Mouse (Mus musculus): Measurements from ENCODE around the gene Gm21976.

The Gm21976 gene

DNA sequence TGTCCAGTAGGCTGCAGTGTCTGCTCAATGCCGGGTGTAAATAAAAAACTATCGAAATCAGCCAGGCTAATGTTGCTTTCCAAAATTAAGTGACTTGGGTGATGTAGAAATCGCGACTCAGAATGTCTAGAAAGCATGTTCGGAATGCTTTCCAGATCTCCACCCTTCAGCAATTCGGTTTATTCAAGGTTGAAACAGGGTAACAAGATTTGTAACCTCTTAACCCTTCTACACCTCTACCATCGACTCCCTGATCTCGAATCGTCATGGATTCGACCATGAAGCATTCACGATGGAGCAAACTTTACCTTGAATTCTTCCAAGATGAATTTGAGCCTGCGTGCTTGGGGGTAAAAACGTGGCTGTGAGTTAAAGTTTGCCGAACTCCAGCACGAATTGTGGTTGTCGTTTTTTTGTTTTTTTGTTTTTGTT is 37.6 kb downstream of the Gm21976 start:
- Histone ChIP-seq H3K9me3 (ENCODE audit: low read length) (no peaks in the 10 kb centered on the region), H3K4me1 (replicated peaks; ENCODE audit: low read depth, low read length) (peaks cover 42% of the 10 kb centered on the region), H3K27me3 (ENCODE audit: insufficient read depth, low read length) (no peaks in the 10 kb centered on the region), H3K36me3 (ENCODE audit: insufficient read depth, low read length) (peaks cover 31% of the 10 kb centered on the region), H3K4me3 (replicated peaks; ENCODE audit: low read length) (peak overlapping the region; percentile 92)
- TF ChIP-seq POU5F1 (IDR thresholded peaks at IDR 0.05; ENCODE audit: borderline replicate concordance, low read length) (no peak), NANOG (IDR thresholded peaks at IDR 0.05; ENCODE audit: borderline replicate concordance, low read length) (no peak), CTCF (conservative IDR thresholded peaks at IDR 0.05; ENCODE audit: low read length) (no peak)

GRCm38 (mm10) chr13:98317911-98318310 is 38.2 kb downstream of the Gm21976 start:
- H3K9me3 ChIP-seq (ENCODE audit: low read length): no peaks in the 10 kb centered on the region
- H3K36me3 ChIP-seq (ENCODE audit: insufficient read depth, low read length): peaks cover 24% of the 10 kb centered on the region
- no peaks in the 10 kb centered on the region for H3K27me3 ChIP-seq (ENCODE audit: insufficient read depth, low read length)
- peak overlapping the region; percentile 92; the same call in 1 of the 2 replicates for H3K4me3 ChIP-seq (replicated peaks; ENCODE audit: low read length)
- H3K4me1 ChIP-seq (replicated peaks; ENCODE audit: low read depth, low read length): peaks cover 35% of the 10 kb centered on the region
- TF ChIP-seq POU5F1 (IDR thresholded peaks at IDR 0.05; ENCODE audit: borderline replicate concordance, low read length): no peak
- TF ChIP-seq NANOG (IDR thresholded peaks at IDR 0.05; ENCODE audit: borderline replicate concordance, low read length): no peak
- no peak for TF ChIP-seq CTCF (conservative IDR thresholded peaks at IDR 0.05; ENCODE audit: low read length)

- no peak overlapping the region for H3K4me3 ChIP-seq (replicated peaks; ENCODE audit: low read length)
- H3K27me3 ChIP-seq (ENCODE audit: insufficient read depth, low read length): no peaks in the 10 kb centered on the region
- no peaks in the 10 kb centered on the region for H3K4me1 ChIP-seq (replicated peaks; ENCODE audit: low read depth, low read length)
- no peak for TF ChIP-seq CTCF (conservative IDR thresholded peaks at IDR 0.05; ENCODE audit: low read length)
- H3K36me3 ChIP-seq (ENCODE audit: insufficient read depth, low read length): 0 out of 2 replicates have a peak, but pooled peaks cover 2% of the 10 kb centered on the region
- H3K9me3 ChIP-seq (ENCODE audit: low read length): peaks cover 29% of the 10 kb centered on the region
Measured at GRCm38 (mm10) chr13:98325034-98325433, 45.3 kb downstream of the Gm21976 start.

DNA sequence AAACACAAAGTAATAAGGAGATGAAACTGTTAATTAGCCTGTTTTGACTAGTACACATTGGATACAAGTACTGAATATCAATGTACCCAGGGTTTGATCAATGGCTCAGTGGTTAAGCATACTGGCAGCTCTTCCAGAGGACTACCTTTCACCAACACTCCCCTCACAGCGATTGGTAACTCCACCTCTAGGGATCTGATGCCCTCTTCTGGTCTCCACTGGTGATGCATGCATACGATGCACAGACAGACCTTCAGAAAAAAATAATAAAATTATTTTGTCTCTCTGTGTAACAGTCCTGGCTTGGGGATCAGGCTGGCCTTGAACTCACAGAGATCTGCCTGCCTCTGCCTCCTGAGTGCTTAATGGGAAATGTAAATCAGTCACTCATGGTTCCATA is 52.4 kb downstream of the Gm21976 start:
- TF ChIP-seq POU5F1 (IDR thresholded peaks at IDR 0.05; ENCODE audit: borderline replicate concordance, low read length): no peak
- no peak for TF ChIP-seq NANOG (IDR thresholded peaks at IDR 0.05; ENCODE audit: borderline replicate concordance, low read length)
- TF ChIP-seq CTCF (conservative IDR thresholded peaks at IDR 0.05; ENCODE audit: low read length): no peak
- H3K27me3 ChIP-seq (ENCODE audit: insufficient read depth, low read length): no peaks in the 10 kb centered on the region
- peaks cover 40% of the 10 kb centered on the region for H3K9me3 ChIP-seq (ENCODE audit: low read length)
- H3K36me3 ChIP-seq (ENCODE audit: insufficient read depth, low read length): no peaks in the 10 kb centered on the region
- no peak overlapping the region for H3K4me3 ChIP-seq (replicated peaks; ENCODE audit: low read length)
- H3K4me1 ChIP-seq (replicated peaks; ENCODE audit: low read depth, low read length): no peaks in the 10 kb centered on the region

DNA sequence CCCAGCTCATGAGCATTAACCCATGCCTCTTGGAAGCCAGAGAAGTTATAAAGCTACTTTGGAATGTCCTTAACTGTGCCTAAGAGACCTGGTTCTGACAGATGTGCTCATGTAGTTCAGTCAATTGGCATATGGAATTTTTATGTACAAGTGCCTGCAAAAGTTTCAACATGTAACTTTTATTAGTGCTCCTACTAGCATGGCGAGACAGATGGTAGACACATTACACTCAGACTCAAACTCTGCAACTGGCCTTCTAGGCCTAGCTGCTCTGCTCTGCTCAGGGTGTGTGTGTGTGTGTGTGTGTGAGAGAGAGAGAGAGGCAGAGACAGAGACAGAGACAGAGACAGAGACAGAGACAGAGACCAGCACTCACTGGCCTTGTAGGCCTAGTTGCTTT is 56.5 kb downstream of the Gm21976 start:
- TF ChIP-seq POU5F1 (IDR thresholded peaks at IDR 0.05; ENCODE audit: borderline replicate concordance, low read length) (no peak), NANOG (IDR thresholded peaks at IDR 0.05; ENCODE audit: borderline replicate concordance, low read length) (no peak), CTCF (conservative IDR thresholded peaks at IDR 0.05; ENCODE audit: low read length) (no peak)
- Histone ChIP-seq H3K9me3 (ENCODE audit: low read length) (peaks cover 29% of the 10 kb centered on the region), H3K4me1 (replicated peaks; ENCODE audit: low read depth, low read length) (no peaks in the 10 kb centered on the region), H3K4me3 (replicated peaks; ENCODE audit: low read length) (no peak overlapping the region), H3K36me3 (ENCODE audit: insufficient read depth, low read length) (no peaks in the 10 kb centered on the region), H3K27me3 (ENCODE audit: insufficient read depth, low read length) (no peaks in the 10 kb centered on the region; the same call in 1 of the 2 replicates)

DNA sequence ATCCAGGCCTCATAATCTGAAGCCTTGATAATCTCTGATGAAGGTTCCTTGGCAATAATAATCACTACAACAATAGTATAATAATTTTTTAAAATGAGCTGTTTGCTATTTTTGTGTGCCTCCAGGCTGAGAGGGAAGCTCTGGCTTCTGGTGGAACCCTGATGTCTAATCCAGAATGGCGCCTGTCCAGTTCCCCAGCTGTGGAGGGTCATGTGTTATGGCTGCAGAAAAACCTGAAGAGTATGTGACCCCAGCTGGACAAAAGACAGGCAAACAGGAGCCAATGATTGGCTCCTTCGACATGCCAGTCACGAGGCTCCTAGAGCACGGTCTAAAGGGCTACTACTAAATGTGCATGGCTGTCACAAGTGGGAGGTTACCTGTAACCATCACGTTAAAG is 60.8 kb downstream of the Gm21976 start:
- Histone ChIP-seq H3K9me3 (ENCODE audit: low read length) (peaks cover 6% of the 10 kb centered on the region; the same call in 1 of the 2 replicates), H3K4me1 (replicated peaks; ENCODE audit: low read depth, low read length) (no peaks in the 10 kb centered on the region), H3K4me3 (replicated peaks; ENCODE audit: low read length) (no peak overlapping the region), H3K36me3 (ENCODE audit: insufficient read depth, low read length) (no peaks in the 10 kb centered on the region), H3K27me3 (ENCODE audit: insufficient read depth, low read length) (peaks cover 4% of the 10 kb centered on the region)
- TF ChIP-seq CTCF (conservative IDR thresholded peaks at IDR 0.05; ENCODE audit: low read length) (no peak), NANOG (IDR thresholded peaks at IDR 0.05; ENCODE audit: borderline replicate concordance, low read length) (no peak), POU5F1 (IDR thresholded peaks at IDR 0.05; ENCODE audit: borderline replicate concordance, low read length) (no peak)

DNA sequence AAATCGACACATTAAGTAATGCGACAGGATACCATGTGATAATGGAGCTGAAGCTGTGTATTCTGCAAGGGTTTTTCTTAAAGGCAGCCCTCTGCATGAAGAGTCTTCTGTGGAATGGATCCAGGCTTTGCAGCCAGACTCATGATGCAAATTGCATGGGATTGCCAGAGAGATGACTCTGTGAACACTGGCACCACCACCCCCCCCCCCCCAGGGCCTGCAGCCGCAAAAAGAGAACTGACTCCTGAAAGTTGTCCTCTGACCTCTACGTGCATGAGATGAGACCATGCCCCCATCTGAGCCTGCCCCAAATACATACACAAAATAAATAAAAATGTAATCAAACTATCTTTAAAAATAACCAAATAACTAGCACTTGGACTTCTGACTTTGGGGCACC is 69.8 kb downstream of the Gm21976 start:
- TF ChIP-seq NANOG (IDR thresholded peaks at IDR 0.05; ENCODE audit: borderline replicate concordance, low read length) (no peak), POU5F1 (IDR thresholded peaks at IDR 0.05; ENCODE audit: borderline replicate concordance, low read length) (no peak), CTCF (conservative IDR thresholded peaks at IDR 0.05; ENCODE audit: low read length) (no peak)

GRCm38 (mm10) chr13:98351527-98351926 is 71.8 kb downstream of the Gm21976 start:
- Histone ChIP-seq H3K9me3 (ENCODE audit: low read length) (peaks cover 9% of the 10 kb centered on the region), H3K4me1 (replicated peaks; ENCODE audit: low read depth, low read length) (peaks cover 13% of the 10 kb centered on the region; the same call in 1 of the 2 replicates), H3K36me3 (ENCODE audit: insufficient read depth, low read length) (no peaks in the 10 kb centered on the region), H3K27me3 (ENCODE audit: insufficient read depth, low read length) (peaks cover 67% of the 10 kb centered on the region), H3K4me3 (replicated peaks; ENCODE audit: low read length) (no peak overlapping the region)
- TF ChIP-seq CTCF (conservative IDR thresholded peaks at IDR 0.05; ENCODE audit: low read length) (peak; percentile 66), POU5F1 (IDR thresholded peaks at IDR 0.05; ENCODE audit: borderline replicate concordance, low read length) (no peak)

More for the DNA sequence above, 69.8 kb downstream of the Gm21976 start:
- H3K27me3 ChIP-seq (ENCODE audit: insufficient read depth, low read length): peaks cover 59% of the 10 kb centered on the region
- H3K36me3 ChIP-seq (ENCODE audit: insufficient read depth, low read length): no peaks in the 10 kb centered on the region
- peaks cover 18% of the 10 kb centered on the region for H3K9me3 ChIP-seq (ENCODE audit: low read length)
- H3K4me3 ChIP-seq (replicated peaks; ENCODE audit: low read length): no peak overlapping the region
- H3K4me1 ChIP-seq (replicated peaks; ENCODE audit: low read depth, low read length): peaks cover 8% of the 10 kb centered on the region; the same call in 1 of the 2 replicates

- Histone ChIP-seq H3K4me3 (replicated peaks; ENCODE audit: low read length) (no peak overlapping the region), H3K9me3 (ENCODE audit: low read length) (peaks cover 2% of the 10 kb centered on the region; the same call in 1 of the 2 replicates), H3K4me1 (replicated peaks; ENCODE audit: low read depth, low read length) (peaks cover 15% of the 10 kb centered on the region; the same call in 1 of the 2 replicates), H3K36me3 (ENCODE audit: insufficient read depth, low read length) (no peaks in the 10 kb centered on the region), H3K27me3 (ENCODE audit: insufficient read depth, low read length) (peaks cover 73% of the 10 kb centered on the region)
- no peak for TF ChIP-seq NANOG (IDR thresholded peaks at IDR 0.05; ENCODE audit: borderline replicate concordance, low read length)
- no peak for TF ChIP-seq POU5F1 (IDR thresholded peaks at IDR 0.05; ENCODE audit: borderline replicate concordance, low read length)
- no peak for TF ChIP-seq CTCF (conservative IDR thresholded peaks at IDR 0.05; ENCODE audit: low read length)
Measured at GRCm38 (mm10) chr13:98352381-98352975, 72.8 kb downstream of the Gm21976 start.
